Mouse (Mus musculus) mature B cell (primary cell): ENCODE data around the gene Edn2.

Experiments used
- in situ Hi-C: fragments of 300-500 bp; cut with MboI; formaldehyde crosslinking; loops from 2 replicates; pipeline ENCODE4 v1.14.3; 2019

Gene Edn2

DNA sequence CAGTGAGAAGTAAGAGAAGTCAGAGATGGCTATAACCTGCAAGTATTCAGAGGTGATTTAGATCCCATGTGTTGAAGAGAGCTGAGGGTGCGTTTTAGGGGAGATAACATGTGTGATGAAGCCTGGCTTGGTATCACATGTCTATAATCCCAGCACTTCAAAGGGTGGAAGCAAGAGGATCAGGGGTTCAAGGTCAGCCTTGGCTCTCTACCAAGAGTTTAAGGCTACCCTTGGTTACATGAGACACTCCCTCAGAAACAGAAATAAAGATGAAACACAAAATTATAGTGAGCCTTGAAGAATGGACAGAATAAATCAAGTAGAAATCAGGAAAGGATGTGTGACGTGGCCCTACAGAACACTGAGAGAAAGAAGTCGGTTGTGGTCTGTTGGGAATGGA lies 7.3 kb upstream of the Edn2 start:
- in situ Hi-C loops, result no loop called here

- in situ Hi-C loops, result no loop called here
These were observed 2.2 kb upstream of the Edn2 start for GRCm38 (mm10) chr4:120158714-120159310.

DNA sequence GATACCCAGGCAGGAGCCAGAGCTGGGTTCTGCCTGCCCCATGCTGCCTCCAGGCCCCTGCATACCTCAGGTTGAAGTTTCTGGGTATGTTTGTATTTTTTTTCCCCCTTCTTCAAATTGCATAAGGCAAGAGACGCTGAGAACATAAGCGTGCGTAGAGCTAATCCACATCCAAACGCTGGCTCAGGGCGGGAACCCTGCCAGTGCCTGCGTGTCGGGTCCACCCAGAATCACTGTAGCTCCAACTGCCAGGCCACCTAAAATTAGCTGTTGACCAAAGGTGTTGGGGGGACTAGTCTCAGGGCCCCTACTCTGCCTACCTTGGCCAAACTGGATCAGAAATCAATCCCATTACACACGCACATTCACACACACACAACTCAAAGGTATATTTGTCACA lies 1.6 kb downstream of the Edn2 start:
- in situ Hi-C loops, result no loop called here

- in situ Hi-C loops, result no loop called here
These were observed 2.2 kb downstream of the Edn2 start for GRCm38 (mm10) chr4:120163242-120163641.

- in situ Hi-C loops, result no loop called here
These were observed 3.3 kb downstream of the Edn2 start for GRCm38 (mm10) chr4:120164316-120164715.

DNA sequence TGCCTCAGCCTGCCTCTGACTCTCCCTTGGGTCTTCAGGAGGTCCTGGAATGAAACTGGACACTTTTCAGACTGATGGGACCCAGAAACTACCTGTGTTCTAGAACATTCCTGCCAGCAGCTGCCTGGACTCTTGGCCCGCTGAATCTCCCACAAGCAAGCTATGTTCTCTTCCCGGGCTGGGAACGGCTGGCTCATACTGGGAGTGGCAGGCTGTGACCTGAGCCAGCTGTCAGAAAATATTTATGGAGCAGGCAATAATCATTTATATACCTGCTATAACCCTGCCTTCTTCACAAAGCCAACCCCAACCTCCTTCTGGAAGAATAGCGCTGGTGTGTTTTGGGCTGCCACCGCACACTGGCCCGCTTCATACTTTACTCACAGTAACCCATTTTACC lies 6.8 kb downstream of the Edn2 start:
- in situ Hi-C loops, result no loop called here

DNA sequence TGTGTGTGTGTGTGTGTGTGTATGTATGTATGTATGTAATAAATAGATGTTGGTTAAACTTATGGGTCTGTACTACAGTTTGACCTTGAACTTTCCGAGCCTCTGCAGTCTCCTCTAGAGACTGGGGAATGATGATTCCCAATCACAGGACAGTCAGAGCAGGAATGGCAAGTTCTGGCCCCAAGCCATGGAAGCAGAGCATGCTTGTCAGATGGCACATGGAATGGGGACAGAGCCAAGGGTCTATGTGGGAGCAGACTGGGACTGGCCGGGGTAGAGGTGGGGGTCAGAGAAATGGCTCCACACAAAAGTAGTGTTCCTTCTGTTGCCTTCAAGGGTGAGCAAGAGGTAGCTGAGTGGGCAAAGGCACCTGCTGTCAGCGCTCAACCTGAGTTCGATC lies 7.3 kb downstream of the Edn2 start:
- in situ Hi-C loops, result no loop called here

GRCm38 (mm10) chr4:120170387-120170936 lies 9.5 kb downstream of the Edn2 start:
- in situ Hi-C loops, result no loop called here

- in situ Hi-C loops, result no loop called here
These were observed 11.2 kb downstream of the Edn2 start for GRCm38 (mm10) chr4:120172050-120172684.

DNA sequence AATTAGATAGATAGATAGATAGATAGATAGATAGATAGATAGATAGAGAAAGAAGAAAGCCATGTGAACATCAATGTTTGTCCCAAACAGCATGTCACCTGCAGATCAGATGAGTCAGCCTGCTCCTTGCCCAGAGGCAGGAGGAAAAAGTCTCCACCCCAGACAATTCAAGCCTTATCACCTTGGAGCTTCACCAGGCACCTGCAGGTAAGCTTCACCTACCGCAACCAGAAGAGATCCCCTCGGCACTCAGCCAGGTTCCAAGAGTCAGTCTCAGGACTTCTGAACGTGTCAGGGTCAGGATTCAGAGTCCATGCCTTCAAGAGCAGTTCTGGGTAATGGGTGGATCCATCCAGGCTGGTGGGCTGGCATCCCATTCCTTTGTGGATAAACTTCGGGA lies 18.1 kb downstream of the Edn2 start:
- in situ Hi-C loops, result no loop called here

DNA sequence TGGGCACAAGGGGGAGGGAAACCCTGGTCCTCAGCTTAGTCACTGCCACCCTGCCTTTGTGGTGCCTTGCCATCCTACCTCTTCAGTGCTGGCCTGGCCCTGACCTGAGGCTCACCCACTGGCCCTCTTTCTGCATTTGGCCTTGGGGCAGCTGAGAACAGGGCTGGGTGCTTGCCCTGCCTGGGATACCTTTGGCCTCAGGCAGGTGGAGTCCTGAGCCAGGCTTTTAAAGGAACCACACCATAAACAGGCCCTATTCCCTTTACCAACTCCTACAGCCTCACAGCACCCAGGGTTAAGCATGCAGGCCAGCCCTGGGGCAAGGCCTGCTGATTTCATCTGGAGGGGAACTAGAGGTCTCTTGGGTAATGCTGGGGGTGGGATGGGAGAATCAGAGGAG lies 19.5 kb downstream of the Edn2 start:
- in situ Hi-C loops, result no loop called here

GRCm38 (mm10) chr4:120184374-120184991 lies 23.5 kb downstream of the Edn2 start:
- in situ Hi-C loops, result no loop called here

DNA sequence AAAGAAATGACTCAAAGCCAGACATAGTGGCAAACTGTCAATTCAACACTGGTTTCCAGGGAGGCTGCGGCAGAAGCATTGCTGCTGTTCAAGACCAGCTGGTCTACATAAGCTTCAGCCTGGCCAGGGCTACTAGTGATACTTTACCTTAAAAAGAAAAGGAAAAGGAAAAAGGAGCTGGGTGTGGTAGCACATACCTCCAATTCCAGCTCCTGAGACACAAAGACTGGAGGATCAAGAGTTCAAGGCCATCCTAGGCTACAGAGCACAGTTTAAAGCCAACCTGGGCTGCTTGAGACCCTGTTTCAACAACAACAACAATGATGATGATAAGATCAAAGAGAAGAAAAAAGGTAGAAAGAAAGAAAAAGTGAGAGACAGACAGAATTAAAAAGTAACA lies 25.4 kb downstream of the Edn2 start:
- in situ Hi-C loops, result no loop called here

- in situ Hi-C loops, result no loop called here
These were observed 25.9 kb downstream of the Edn2 start for GRCm38 (mm10) chr4:120186934-120187333.

DNA sequence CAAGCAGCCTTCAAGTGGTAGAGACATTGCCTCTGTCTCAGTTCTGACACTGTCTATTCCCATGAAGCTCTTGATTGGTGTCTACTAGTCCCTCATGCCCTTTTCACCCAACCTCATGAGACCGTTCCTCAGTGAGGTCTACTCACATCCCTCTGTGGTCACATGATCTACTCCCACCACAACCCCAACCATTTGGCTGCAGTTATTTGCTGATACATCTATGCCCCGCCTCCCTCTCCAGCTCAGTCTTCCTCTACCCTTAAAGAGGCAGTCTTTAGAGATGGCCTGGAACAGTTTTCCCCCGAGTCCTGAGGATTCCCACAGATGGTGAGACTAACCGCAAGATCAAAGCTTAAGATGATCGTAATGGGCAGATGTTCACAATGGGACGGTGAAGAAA lies 27.2 kb downstream of the Edn2 start:
- in situ Hi-C loops, result no loop called here

DNA sequence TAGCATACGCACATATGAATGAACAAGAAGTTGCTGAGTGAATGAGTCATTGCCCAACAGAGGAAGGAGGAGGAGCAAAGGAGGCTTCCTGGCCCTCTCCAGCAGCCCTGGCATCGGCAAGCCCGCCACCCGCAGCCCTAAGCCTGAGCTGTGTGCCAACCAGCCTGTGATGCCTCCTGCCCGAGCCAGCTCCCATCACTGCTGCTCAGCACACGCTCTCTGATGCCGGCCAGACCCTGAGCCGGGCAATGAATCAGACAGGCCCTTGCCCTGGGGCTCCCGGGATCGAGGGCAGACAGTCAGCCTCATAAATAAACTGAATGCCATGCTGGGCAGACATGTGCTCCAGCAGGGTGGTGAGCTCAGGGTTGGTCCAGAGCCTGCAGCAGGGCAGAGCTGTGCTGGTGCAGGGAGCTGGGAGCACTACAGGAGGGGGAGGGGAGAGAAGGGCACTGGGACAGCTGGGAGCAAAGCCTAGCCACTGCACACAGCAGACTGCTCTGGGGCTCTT lies 27.7 kb downstream of the Edn2 start:
- in situ Hi-C loops, result no loop called here

- in situ Hi-C loops, result no loop called here
These were observed 28.9 kb downstream of the Edn2 start for GRCm38 (mm10) chr4:120189941-120190340.

DNA sequence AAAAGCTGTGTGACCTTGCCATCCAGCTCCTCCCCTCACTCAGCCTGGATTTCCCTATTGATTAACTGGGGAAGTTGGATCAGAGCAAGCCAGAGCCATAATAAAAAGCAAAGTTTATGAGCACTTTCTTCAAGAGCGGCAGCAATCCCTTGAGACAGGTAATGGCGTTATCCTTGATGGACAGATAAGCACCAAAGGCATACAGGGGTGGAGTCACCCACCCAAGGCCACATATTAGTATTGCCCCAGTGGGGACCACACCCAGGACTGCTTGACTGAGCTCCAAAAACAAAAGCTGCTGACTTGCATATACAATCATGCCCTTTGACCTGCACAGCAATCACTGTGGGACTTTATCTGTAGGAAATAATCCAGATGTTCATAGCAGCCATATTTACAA lies 31.0 kb downstream of the Edn2 start:
- in situ Hi-C loops, result no loop called here

- in situ Hi-C loops, result no loop called here
These were observed 33.0 kb downstream of the Edn2 start for GRCm38 (mm10) chr4:120194026-120194425.

- in situ Hi-C loops, result no loop called here
These were observed 34.0 kb downstream of the Edn2 start for GRCm38 (mm10) chr4:120194965-120195364.

GRCm38 (mm10) chr4:120199184-120199885 lies 38.3 kb downstream of the Edn2 start:
- in situ Hi-C loops, result no loop called here

GRCm38 (mm10) chr4:120200551-120201266 lies 39.7 kb downstream of the Edn2 start:
- in situ Hi-C loops, result no loop called here
